Mouse (Mus musculus) CD8-positive naive resting alpha-beta T cell, adult 2 months (primary cell): ENCODE data around the gene Heca.
A peak's percentile ranks its signal among the peaks of the same experiment; 100 is the strongest.
"Not testable (repeated sequence)": the region's sequence is repeated elsewhere in the genome, so short reads cannot be mapped to it uniquely, and the experiment has no call there.

Experiments
- DNase-seq, 2 experiments: peaks; one replicate each; pipeline ENCODE4 v3.0.0; 2022; ENCODE audit warnings: low read depth in 2 of 2, low spot score in 2 of 2

The Heca gene

GRCm38 (mm10) chr10:17880724-17881123, 67.1 kb downstream of the Heca start:
- DNase-seq = no peak

- DNase-seq = no peak
Measured at GRCm38 (mm10) chr10:17880038-17880437, 67.8 kb downstream of the Heca start.

GRCm38 (mm10) chr10:17878002-17878919, 69.6 kb downstream of the Heca start:
- DNase-seq = no peak

GRCm38 (mm10) chr10:17869822-17870662, 77.8 kb downstream of the Heca start:
- DNase-seq = peak; percentile 11 to 14

GRCm38 (mm10) chr10:17860701-17861480, 87.0 kb downstream of the Heca start:
- DNase-seq = no peak

- no peak for DNase-seq
Measured at GRCm38 (mm10) chr10:17857647-17858261, 90.1 kb downstream of the Heca start.

- no peak for DNase-seq
Measured at GRCm38 (mm10) chr10:17844781-17845537, 102.9 kb downstream of the Heca start.

- DNase-seq = no peak
Measured at GRCm38 (mm10) chr10:17842030-17842429, 105.8 kb downstream of the Heca start.

- no peak for DNase-seq
Measured at GRCm38 (mm10) chr10:17836275-17836674, 111.6 kb downstream of the Heca start.

GRCm38 (mm10) chr10:17835031-17835430, 112.8 kb downstream of the Heca start:
- no peak for DNase-seq

GRCm38 (mm10) chr10:17831041-17831440, 116.8 kb downstream of the Heca start:
- DNase-seq = no peak

- DNase-seq = no peak
Measured at GRCm38 (mm10) chr10:17829205-17829604, 118.7 kb downstream of the Heca start.

GRCm38 (mm10) chr10:17827391-17827790, 120.5 kb downstream of the Heca start:
- no peak for DNase-seq

- not testable (repeated sequence) for DNase-seq
Measured at GRCm38 (mm10) chr10:17820422-17820821, 127.4 kb downstream of the Heca start.
